Mouse (Mus musculus): ENCODE results near the gene Htra2. TPM values are rescaled to one million over a fixed set of nuclear protein-coding genes. Genes with fewer than 3 reads are reported as not detected.
A peak's percentile ranks its signal among the peaks of the same experiment; 100 is the strongest.

Htra2 gene
- polyA plus RNA-seq, 1 experiment from 2014 or later = 68.7 TPM

GRCm38 (mm10) chr6:83069488-83070246 is 14.6 kb upstream of the Htra2 start:
- Histone ChIP-seq H3K4me3 (replicated peaks) (peak overlapping the region; percentile 29), H3K4me1 (replicated peaks) (peaks cover 28% of the 10 kb centered on the region), H3K36me3 (no peaks in the 10 kb centered on the region), H3K9me3 (no peaks in the 10 kb centered on the region), H3K4me2 (peak overlapping the region; percentile 46), H3K27ac (no peak overlapping the region), H3K27me3 (peaks cover 99% of the 10 kb centered on the region), H3K9ac (replicated peaks) (no peak overlapping the region)
- no peak for ATAC-seq (ENCODE audit: insufficient number of reproducible peaks, insufficient read depth, low FRiP score, low TSS enrichment, low read depth)
- 1% methylated on average over 68 of the region's 69 CpGs for WGBS

DNA sequence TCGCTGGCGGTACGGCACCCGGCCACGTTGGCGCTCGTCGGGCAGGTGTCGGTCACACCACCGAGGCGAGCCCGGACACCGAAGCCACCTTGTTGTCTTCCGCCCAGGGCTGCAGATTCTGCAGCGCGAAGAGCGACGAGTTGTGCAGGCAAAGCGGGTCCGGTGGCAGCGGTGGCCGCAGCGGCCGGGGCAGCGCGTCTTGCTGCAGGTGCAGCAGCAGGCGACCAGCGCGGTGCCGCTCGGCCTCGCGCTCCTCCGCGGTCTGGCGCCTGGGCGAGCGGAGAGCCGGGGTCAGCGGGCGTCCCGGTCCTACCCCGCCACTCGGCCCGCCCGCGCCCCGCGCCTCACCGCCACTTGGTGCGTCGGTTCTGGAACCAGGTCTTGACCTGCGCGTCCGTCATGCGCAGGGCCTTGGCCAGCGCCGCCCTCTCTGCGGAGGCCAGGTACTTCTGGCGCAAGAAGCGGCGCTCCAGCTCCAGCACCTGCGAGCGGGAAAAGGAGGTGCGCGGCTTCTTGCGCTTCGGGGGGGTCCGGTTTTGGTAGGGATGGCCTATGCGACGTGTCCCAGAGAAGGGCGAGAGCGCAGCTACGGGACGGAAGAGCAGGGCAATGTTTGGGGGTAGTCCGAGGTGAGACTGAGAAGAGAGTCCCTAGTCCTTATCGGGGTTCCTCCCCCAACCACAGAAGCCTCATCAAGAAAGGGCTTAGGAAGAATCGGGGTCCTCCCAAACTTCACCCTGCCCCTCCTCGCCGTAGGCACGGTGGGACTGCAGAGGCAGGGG is 13.8 kb upstream of the Htra2 start:
- H3K36me3 ChIP-seq = no peaks in the 10 kb centered on the region
- peak overlapping the region; percentile 29 for H3K4me3 ChIP-seq (replicated peaks)
- peaks cover 99% of the 10 kb centered on the region for H3K27me3 ChIP-seq
- H3K9me3 ChIP-seq = no peaks in the 10 kb centered on the region
- ATAC-seq (ENCODE audit: insufficient number of reproducible peaks, insufficient read depth, low FRiP score, low TSS enrichment, low read depth) = no peak
- 0 out of 2 replicates have a peak overlapping the region, but pooled peaks have one; percentile 8 for H3K9ac ChIP-seq (replicated peaks)
- peak overlapping the region; percentile 39 for H3K4me2 ChIP-seq
- WGBS = under 1% methylated on average over 81 of the region's 81 CpGs
- no peak overlapping the region for H3K27ac ChIP-seq
- peaks cover 28% of the 10 kb centered on the region for H3K4me1 ChIP-seq (replicated peaks)

DNA sequence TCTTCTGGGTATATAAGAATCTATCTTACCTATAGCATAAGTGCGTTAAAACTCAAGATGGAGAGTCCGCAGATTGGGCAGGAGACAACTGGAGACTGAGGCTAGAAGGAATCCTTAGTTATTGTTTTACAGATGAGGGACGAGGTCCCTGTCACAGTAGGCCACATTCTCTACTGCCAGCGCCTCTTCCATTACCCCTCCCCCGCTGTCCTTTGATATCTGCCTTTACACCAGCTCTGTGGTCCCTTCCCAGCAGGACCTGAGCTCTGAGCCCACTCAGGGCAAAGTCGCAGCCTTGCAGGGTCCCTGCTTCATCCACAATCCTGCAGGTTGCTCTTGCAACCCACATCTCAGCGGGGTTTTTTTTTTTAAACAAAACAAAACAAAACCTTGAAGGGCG is 13.1 kb upstream of the Htra2 start:
- H3K4me1 ChIP-seq (replicated peaks) = peaks cover 28% of the 10 kb centered on the region
- no peak overlapping the region for H3K4me3 ChIP-seq (replicated peaks)
- H3K27ac ChIP-seq = no peak overlapping the region
- H3K4me2 ChIP-seq = no peak overlapping the region
- H3K27me3 ChIP-seq = peaks cover 99% of the 10 kb centered on the region
- H3K9me3 ChIP-seq = no peaks in the 10 kb centered on the region
- no peaks in the 10 kb centered on the region for H3K36me3 ChIP-seq
- no peak for ATAC-seq (ENCODE audit: insufficient number of reproducible peaks, insufficient read depth, low FRiP score, low TSS enrichment, low read depth)
- no peak overlapping the region for H3K9ac ChIP-seq (replicated peaks)
- 5% methylated on average over 8 of the region's 8 CpGs for WGBS

DNA sequence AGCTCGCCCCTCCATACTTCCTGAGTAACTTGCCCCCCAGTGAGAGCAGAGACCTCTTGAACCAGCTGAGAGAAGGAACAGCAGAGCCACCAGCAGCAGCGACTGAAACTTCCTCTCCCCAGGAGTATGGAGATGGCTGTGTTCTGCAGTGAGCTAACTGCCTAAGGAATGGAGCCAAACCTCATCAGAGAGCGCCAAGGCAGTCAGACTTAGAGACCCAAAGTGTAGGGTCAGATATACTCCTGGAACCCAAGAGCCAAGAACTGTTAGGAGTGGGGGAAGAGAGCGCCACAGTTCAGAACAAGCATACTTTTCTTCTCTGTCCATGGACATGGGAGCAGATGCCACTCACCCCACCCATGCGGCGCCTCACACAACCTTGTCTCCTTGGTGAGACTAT is 11.4 kb upstream of the Htra2 start:
- Histone ChIP-seq H3K4me1 (replicated peaks) (peaks cover 26% of the 10 kb centered on the region), H3K9ac (replicated peaks) (no peak overlapping the region), H3K4me2 (no peak overlapping the region), H3K36me3 (no peaks in the 10 kb centered on the region), H3K9me3 (no peaks in the 10 kb centered on the region), H3K27me3 (peaks cover 99% of the 10 kb centered on the region), H3K4me3 (replicated peaks) (no peak overlapping the region), H3K27ac (no peak overlapping the region)
- 22% methylated on average over 6 of the region's 6 CpGs for WGBS
- ATAC-seq (ENCODE audit: insufficient number of reproducible peaks, insufficient read depth, low FRiP score, low TSS enrichment, low read depth) = no peak

DNA sequence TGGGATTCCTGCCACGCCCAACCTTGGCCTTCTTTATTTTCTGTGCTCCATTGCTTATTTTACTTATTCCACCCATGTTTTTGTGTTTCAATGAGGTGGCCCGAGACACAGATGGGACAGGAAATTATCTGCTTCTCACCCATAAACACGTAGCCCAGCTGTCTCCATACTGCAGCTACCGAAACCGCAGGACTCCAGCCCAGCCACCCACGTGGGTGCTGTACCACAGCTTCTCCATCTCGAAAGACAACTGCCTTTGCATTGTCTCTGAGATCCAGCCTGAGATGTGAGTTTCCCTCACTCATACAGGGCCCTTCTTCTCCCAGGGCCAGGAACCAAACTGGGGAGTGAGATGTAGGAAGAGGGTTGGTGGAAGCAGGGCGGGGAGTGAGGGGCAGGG is 10.9 kb upstream of the Htra2 start:
- Histone ChIP-seq H3K36me3 (no peaks in the 10 kb centered on the region), H3K4me2 (no peak overlapping the region), H3K27me3 (peaks cover 99% of the 10 kb centered on the region), H3K9ac (replicated peaks) (no peak overlapping the region), H3K27ac (no peak overlapping the region), H3K4me1 (replicated peaks) (peaks cover 22% of the 10 kb centered on the region), H3K9me3 (no peaks in the 10 kb centered on the region), H3K4me3 (replicated peaks) (no peak overlapping the region)
- ATAC-seq (ENCODE audit: insufficient number of reproducible peaks, insufficient read depth, low FRiP score, low TSS enrichment, low read depth) = no peak
- WGBS = 45% methylated on average over 8 of the region's 8 CpGs

GRCm38 (mm10) chr6:83058725-83059124 is 3.7 kb upstream of the Htra2 start:
- Histone ChIP-seq H3K4me2 (no peak overlapping the region), H3K36me3 (peaks cover 23% of the 10 kb centered on the region), H3K9me3 (no peaks in the 10 kb centered on the region), H3K4me3 (replicated peaks) (no peak overlapping the region), H3K4me1 (replicated peaks) (peaks cover 10% of the 10 kb centered on the region), H3K27me3 (peaks cover 48% of the 10 kb centered on the region), H3K9ac (replicated peaks) (no peak overlapping the region), H3K27ac (no peak overlapping the region)
- ATAC-seq (ENCODE audit: insufficient number of reproducible peaks, insufficient read depth, low FRiP score, low TSS enrichment, low read depth) = no peak
- WGBS = 91% methylated on average over 2 of the region's 2 CpGs

GRCm38 (mm10) chr6:83057790-83058189 is 2.7 kb upstream of the Htra2 start, which contains the start of gene Dqx1:
Gene Dqx1, plus strand, starts transcription at chr6:83057844.
- Histone ChIP-seq H3K27ac (no peak within 1 kb of the TSS), H3K4me1 (replicated peaks) (peaks cover 18% of the 10 kb centered on the region), H3K36me3 (peaks cover 23% of the 10 kb centered on the region), H3K9me3 (no peaks in the 10 kb centered on the region), H3K9ac (replicated peaks) (no peak within 1 kb of the TSS), H3K4me2 (no peak within 1 kb of the TSS), H3K27me3 (peaks cover 39% of the 10 kb centered on the region), H3K4me3 (replicated peaks) (no peak within 1 kb of the TSS)
- 51% methylated on average over 3 of the region's 3 CpGs for WGBS
- no peak for ATAC-seq (ENCODE audit: insufficient number of reproducible peaks, insufficient read depth, low FRiP score, low TSS enrichment, low read depth)

DNA sequence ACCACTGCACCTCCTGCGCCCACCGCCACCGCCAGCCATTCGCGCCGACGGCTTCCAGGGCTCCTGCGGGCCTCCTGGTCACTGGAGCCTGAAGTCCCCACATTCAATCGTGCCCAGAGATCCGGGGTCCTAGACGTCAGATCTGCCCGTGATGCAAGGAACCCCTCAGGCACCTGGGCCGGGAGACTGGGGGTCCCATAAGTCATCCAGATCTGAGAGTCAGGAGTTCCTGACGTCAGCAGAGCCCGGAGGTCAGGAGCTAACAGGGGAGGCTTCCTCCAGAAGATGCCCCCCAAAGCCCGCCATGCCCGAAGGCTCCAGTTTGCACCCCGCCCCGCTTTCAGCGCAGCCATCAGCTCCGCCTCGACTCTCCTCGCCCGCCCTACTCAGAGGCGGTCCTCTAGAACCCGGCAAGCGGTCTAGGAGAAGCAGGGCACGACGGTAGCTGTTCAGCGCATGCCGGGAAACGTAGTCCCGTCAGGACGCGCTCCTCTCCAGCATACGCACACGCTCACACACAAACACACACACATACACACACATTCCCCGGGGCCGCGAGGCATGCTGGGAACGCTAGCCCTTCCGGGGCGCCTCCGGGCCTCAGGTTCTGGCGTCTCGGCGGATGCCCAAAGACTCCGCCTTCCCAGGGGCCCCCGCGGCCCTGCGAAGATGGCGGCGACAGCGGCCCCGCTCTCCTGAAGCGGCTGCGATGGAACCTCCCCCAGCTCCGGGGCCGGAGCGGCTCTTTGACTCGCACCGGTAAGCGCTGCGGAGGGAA is 810 bp downstream of the Htra2 start, which contains the start of gene Aup1:
Gene Aup1, plus strand, starts transcription at position 448 of the 778 bp plus-strand sequence.
- Histone ChIP-seq H3K4me2 (peak within 1 kb of the TSS; percentile 73), H3K36me3 (peaks cover 48% of the 10 kb centered on the region), H3K4me3 (replicated peaks) (peak within 1 kb of the TSS; percentile 97), H3K27me3 (peaks cover 7% of the 10 kb centered on the region; the same call in 1 of the 2 replicates), H3K9ac (replicated peaks) (peak within 1 kb of the TSS; percentile 88), H3K4me1 (replicated peaks) (peaks cover 23% of the 10 kb centered on the region), H3K9me3 (no peaks in the 10 kb centered on the region), H3K27ac (peak within 1 kb of the TSS; percentile 93)
- peak; percentile 93 for ATAC-seq (ENCODE audit: insufficient number of reproducible peaks, insufficient read depth, low FRiP score, low TSS enrichment, low read depth)
- under 1% methylated on average over 63 of the region's 64 CpGs for WGBS

GRCm38 (mm10) chr6:83053136-83053960 is 1.7 kb downstream of the Htra2 start:
- 1% methylated on average over 26 of the region's 26 CpGs for WGBS
- peaks cover 56% of the 10 kb centered on the region for H3K36me3 ChIP-seq

DNA sequence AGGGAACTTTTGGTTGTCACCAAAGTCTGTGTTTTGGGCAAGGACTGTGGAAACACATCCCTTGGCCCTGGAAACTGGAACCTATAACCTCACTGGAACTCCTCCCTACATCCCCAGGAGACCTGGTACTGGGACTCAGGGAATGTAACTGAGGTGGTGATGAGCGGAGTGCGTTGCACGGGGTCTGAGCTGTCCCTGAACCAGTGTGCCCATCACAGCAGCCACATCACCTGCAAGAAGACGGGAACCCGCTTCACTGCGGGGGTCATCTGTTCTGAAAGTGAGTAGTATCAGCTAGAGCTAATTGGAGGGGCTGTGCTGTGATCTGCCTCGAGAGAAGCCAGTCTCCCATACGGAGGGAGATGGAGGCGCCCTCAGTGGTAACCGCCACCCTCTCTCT is 5.7 kb downstream of the Htra2 start:
- WGBS = 66% methylated on average over 10 of the region's 10 CpGs
- Histone ChIP-seq H3K4me1 (replicated peaks) (peaks cover 13% of the 10 kb centered on the region), H3K9me3 (no peaks in the 10 kb centered on the region), H3K27ac (no peak overlapping the region), H3K36me3 (peaks cover 38% of the 10 kb centered on the region), H3K4me2 (no peak overlapping the region), H3K4me3 (replicated peaks) (no peak overlapping the region), H3K27me3 (no peaks in the 10 kb centered on the region; the same call in 1 of the 2 replicates), H3K9ac (replicated peaks) (no peak overlapping the region)
- ATAC-seq (ENCODE audit: insufficient number of reproducible peaks, insufficient read depth, low FRiP score, low TSS enrichment, low read depth) = no peak

More at GRCm38 (mm10) chr6:83053136-83053960, 1.7 kb downstream of the Htra2 start:
- Histone ChIP-seq H3K4me1 (replicated peaks) (peaks cover 23% of the 10 kb centered on the region), H3K9ac (replicated peaks) (peak overlapping the region; percentile 88), H3K27ac (peak overlapping the region; percentile 93), H3K4me3 (replicated peaks) (peak overlapping the region; percentile 97), H3K27me3 (no peaks in the 10 kb centered on the region), H3K9me3 (no peaks in the 10 kb centered on the region), H3K4me2 (peak overlapping the region; percentile 73)
- no peak for ATAC-seq (ENCODE audit: insufficient number of reproducible peaks, insufficient read depth, low FRiP score, low TSS enrichment, low read depth)
